Mouse (Mus musculus) cerebellum, adult 2 months (tissue): ENCODE data around the gene Pax9.

ENCODE experiments used
- CTCF ChIP-seq: fragments of 200-500 bp; IDR thresholded peaks from 2 replicates; pipeline ENCODE4 v1.5.1; 2011; ENCODE audit warnings: low read depth, mild to moderate bottlenecking, control low read depth, low read length, moderate library complexity, borderline replicate concordance; ENCODE audit not compliant: insufficient read depth
- POLR2A ChIP-seq: fragments of 200-500 bp; IDR thresholded peaks from 2 replicates; pipeline ENCODE4 v1.6.1; 2011; ENCODE audit warnings: low read length, control low read depth, borderline replicate concordance; ENCODE audit not compliant: insufficient read depth

GRCm38 (mm10) chr12:56698191-56698980 is 6.8 kb downstream of the Pax9 start:
- TF ChIP-seq POLR2A (no peak), CTCF (no peak)
